In the genomic region with DNA sequence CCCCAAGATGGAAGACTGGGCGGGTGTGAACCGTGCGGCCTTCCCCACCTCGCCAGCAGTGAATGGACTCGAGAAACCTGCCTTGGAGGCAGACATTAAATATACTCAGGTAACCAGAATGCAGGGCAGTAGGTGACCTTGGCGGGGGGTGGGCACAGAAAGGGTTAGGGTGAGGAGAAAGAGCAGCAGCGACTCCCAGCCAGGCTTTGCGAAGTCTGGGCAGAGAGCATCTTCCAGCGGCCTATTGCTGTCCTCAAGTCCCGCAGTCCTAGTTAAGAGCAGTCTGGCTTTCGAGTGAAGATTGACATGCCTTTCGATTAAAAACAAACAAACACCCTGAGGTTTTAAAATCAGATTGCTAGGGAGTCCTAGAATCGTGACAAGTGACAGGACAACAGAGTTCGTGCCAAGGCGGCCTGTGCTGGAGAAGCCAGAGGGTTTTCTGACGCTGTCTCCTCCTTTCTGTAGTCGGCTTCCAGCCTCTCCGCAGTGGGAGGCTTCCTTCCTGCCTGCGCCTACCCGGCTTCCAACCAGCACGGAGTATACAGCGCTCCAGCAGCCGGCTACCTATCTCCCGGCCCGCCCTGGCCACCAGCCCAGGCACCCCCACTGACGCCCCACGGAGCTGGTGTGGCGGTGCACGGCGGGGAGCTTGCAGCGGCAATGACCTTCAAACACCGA, we compare ENCODE assay signal across 11 mouse cellular contexts. TPM values are rescaled to one million over a fixed set of nuclear protein-coding genes. Genes with fewer than 3 reads are reported as not detected.
DNase-seq lines count a peak whose midpoint lies in the region; ATAC-seq and TF ChIP-seq lines count a peak whose summit lies in the region.
"Had no signal": no experiment of that assay in that cellular context is flagged by ENCODE, and none has a peak within 500 bp of the region (broad histone marks: within the 10 kb centered on the region; RNA-seq: fewer than 3 reads in every experiment).

No protein-coding gene starts in this region.

- under 1% methylated on average over 32 of the region's 32 CpGs for WGBS in hindbrain, embryonic 10.5 days
- 1% methylated on average over 32 of the region's 32 CpGs for WGBS in hindbrain, embryonic 13.5 days
- under 1% methylated on average over 32 of the region's 32 CpGs for WGBS in limb, embryonic 11.5 days

- no peak overlapping the region for H3K9ac ChIP-seq in hindbrain, embryonic 13.5 days
- no peak overlapping the region for H3K9ac ChIP-seq in limb, embryonic 11.5 days (ENCODE audit: low read length)

- no peaks in the 10 kb centered on the region for H3K9me3 ChIP-seq in hindbrain, embryonic 10.5 days
- no peaks in the 10 kb centered on the region for H3K9me3 ChIP-seq in hindbrain, embryonic 13.5 days
- H3K9me3 ChIP-seq in E14TG2a.4 (ENCODE audit: low read length) = no peaks in the 10 kb centered on the region; the same call in 1 of the 2 replicates
- no peaks in the 10 kb centered on the region for H3K9me3 ChIP-seq in limb, embryonic 11.5 days (ENCODE audit: control insufficient read depth, low read length)

- ATAC-seq in hindbrain, embryonic 13.5 days (ENCODE audit: low FRiP score) = no peak
- ATAC-seq in limb, embryonic 11.5 days (ENCODE audit: insufficient number of reproducible peaks, low FRiP score, low TSS enrichment, low read depth) = no peak
- no peak for ATAC-seq in activated CD4-positive, CD25-positive, alpha-beta regulatory T cell, adult 4 months

- TF ChIP-seq CTCF in E14TG2a.4 (conservative IDR thresholded peaks at IDR 0.05; ENCODE audit: low read length) = no peak

- H3K4me3 ChIP-seq in hindbrain, embryonic 10.5 days = no peak overlapping the region
- H3K4me3 ChIP-seq in hindbrain, embryonic 13.5 days = no peak overlapping the region
- peak overlapping the region; percentile 29; the same call in 1 of the 2 replicates for H3K4me3 ChIP-seq in E14TG2a.4 (replicated peaks; ENCODE audit: low read length)
- 0 out of 2 replicates have a peak overlapping the region, but pooled peaks have one; percentile 8 for H3K4me3 ChIP-seq in limb, embryonic 11.5 days (ENCODE audit: low read depth, low read length)
- H3K4me3 ChIP-seq: erythroblast, embryonic 14.5 days; left cerebral cortex, adult 2 months had no signal

- peaks cover 25% of the 10 kb centered on the region for H3K4me1 ChIP-seq in hindbrain, embryonic 10.5 days (replicated peaks)
- H3K4me1 ChIP-seq in hindbrain, embryonic 13.5 days (replicated peaks) = peaks cover 14% of the 10 kb centered on the region
- peaks cover 61% of the 10 kb centered on the region for H3K4me1 ChIP-seq in E14TG2a.4 (replicated peaks; ENCODE audit: low read depth, low read length)
- H3K4me1 ChIP-seq in limb, embryonic 11.5 days (ENCODE audit: control insufficient read depth, insufficient read depth, low read length) = peaks cover 5% of the 10 kb centered on the region; the same call in 1 of the 2 replicates

- intact Hi-C loops in gastrocnemius, postnatal 14 days (cut with DNase I; ENCODE audit: low total_unique reads) = no loop called here

- peak; percentile 59 for DNase-seq in hindbrain, embryonic 10.5 days (ENCODE audit: low spot score)
- peak; percentile 58 for DNase-seq in embryo, embryonic 10.5 days (ENCODE audit: low spot score)
- peak; percentile 58 for DNase-seq in limb, embryonic 11.5 days (ENCODE audit: low spot score)
- no peak for DNase-seq in gastrocnemius, postnatal 25 days
- no peak for DNase-seq in gastrocnemius, postnatal 14 days

- peaks cover 95% of the 10 kb centered on the region for H3K27me3 ChIP-seq in hindbrain, embryonic 10.5 days (ENCODE audit: insufficient read depth, poor library complexity, severe bottlenecking)
- peaks cover 92% of the 10 kb centered on the region for H3K27me3 ChIP-seq in hindbrain, embryonic 13.5 days
- peaks cover 88% of the 10 kb centered on the region for H3K27me3 ChIP-seq in E14TG2a.4 (ENCODE audit: insufficient read depth, low read length)
- H3K27me3 ChIP-seq in limb, embryonic 11.5 days (ENCODE audit: control insufficient read depth, insufficient read depth, low read length) = peaks cover 89% of the 10 kb centered on the region

- no peak overlapping the region for H3K27ac ChIP-seq in hindbrain, embryonic 10.5 days
- no peak overlapping the region for H3K27ac ChIP-seq in hindbrain, embryonic 13.5 days
- no peak overlapping the region for H3K27ac ChIP-seq in limb, embryonic 11.5 days (replicated peaks; ENCODE audit: low read depth, low read length)
- H3K27ac ChIP-seq: left cerebral cortex, adult 2 months; macrophage had no signal

- H3K4me2 ChIP-seq in hindbrain, embryonic 13.5 days = no peak overlapping the region
- H3K4me2 ChIP-seq in limb, embryonic 11.5 days (ENCODE audit: low read depth, severe bottlenecking) = no peak overlapping the region

- H3K36me3 ChIP-seq in hindbrain, embryonic 10.5 days = no peaks in the 10 kb centered on the region
- H3K36me3 ChIP-seq in hindbrain, embryonic 13.5 days = no peaks in the 10 kb centered on the region
- H3K36me3 ChIP-seq in E14TG2a.4 (ENCODE audit: insufficient read depth, low read length) = no peaks in the 10 kb centered on the region
- H3K36me3 ChIP-seq in limb, embryonic 11.5 days (ENCODE audit: control insufficient read depth, insufficient read depth, low read length) = no peaks in the 10 kb centered on the region

RNA-seq across cellular contexts. Expression of a gene that starts 6.3 kb away (rescaled TPM):
- 0.96 and 1.6 TPM in 2 replicates for polyA plus RNA-seq in hindbrain, embryonic 10.5 days (2016; fragmentation: Nextera tagmentation; extraction: Ambion mirVana)
- polyA plus RNA-seq in hindbrain, embryonic 13.5 days (2015; fragmentation: Nextera tagmentation; extraction: Ambion mirVana) = 0.12 TPM in 1 of 2 replicates, not detected in the other
- 7.4 and 7.6 TPM in 2 replicates for polyA plus RNA-seq in limb, embryonic 11.5 days (2014; fragmentation: Nextera tagmentation; extraction: Ambion mirVana)
- total RNA-seq in gastrocnemius, postnatal 25 days (2021) = not detected
- polyA plus RNA-seq in activated CD4-positive, CD25-positive, alpha-beta regulatory T cell, adult 4 months (2017; shearing (Covaris generic)) = not detected
- total RNA-seq in gastrocnemius, postnatal 14 days (2021) = under 1 TPM in 1 of 2 experiments, not detected in 1; 0.10 TPM
- total RNA-seq: left cerebral cortex, adult 2 months had no signal
- polyA plus RNA-seq: erythroblast, embryonic 14.5 days; macrophage had no signal

Comparison
In these comparisons a context has a peak if more than half of its experiments do, and no peak if none do; other contexts are left out.
1. DNase-seq: peak in hindbrain, embryonic 10.5 days (single experiment), embryo, embryonic 10.5 days (single experiment) and limb, embryonic 11.5 days (single experiment); none in gastrocnemius, postnatal 25 days (single experiment) and gastrocnemius, postnatal 14 days (single experiment).
2. H3K4me3 ChIP-seq: peak in E14TG2a.4 (single experiment) and limb, embryonic 11.5 days (single experiment); none in hindbrain, embryonic 10.5 days (single experiment) and hindbrain, embryonic 13.5 days (single experiment).